36 mouse cellular contexts compared by ENCODE assay signal in the genomic region with DNA sequence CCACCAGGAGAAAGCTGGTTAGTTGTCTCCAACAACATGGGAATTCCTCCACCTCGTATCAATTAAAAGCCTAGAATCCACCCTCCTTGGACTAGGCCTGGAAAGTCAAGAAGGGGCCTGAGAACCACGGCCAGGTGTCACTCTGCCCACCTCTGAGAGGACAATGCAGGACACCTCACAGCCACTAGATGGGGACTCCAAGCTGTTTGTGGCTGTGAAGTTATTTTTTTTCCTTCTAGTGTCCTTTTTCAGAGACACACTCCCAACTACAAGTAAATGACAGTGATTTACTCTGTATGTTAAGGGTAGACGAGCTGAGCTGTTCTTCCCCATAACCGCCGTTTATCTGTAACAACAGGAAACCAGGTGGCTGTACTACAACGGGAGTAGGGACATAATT. TPM values are rescaled to one million over a fixed set of nuclear protein-coding genes. Genes with fewer than 3 reads are reported as not detected.
DNase-seq lines count a peak whose midpoint lies in the region; ATAC-seq and TF ChIP-seq lines count a peak whose summit lies in the region.
"Had no signal": no experiment of that assay in that cellular context is flagged by ENCODE, and none has a peak within 500 bp of the region (broad histone marks: within the 10 kb centered on the region; RNA-seq: fewer than 3 reads in every experiment).

No protein-coding gene starts in this region.

- H3K27me3 ChIP-seq in hindbrain, postnatal 0 days (ENCODE audit: insufficient read depth, low read length), result no peaks in the 10 kb centered on the region
- H3K27me3 ChIP-seq in hindbrain, embryonic 10.5 days (ENCODE audit: insufficient read depth, poor library complexity, severe bottlenecking), result no peaks in the 10 kb centered on the region
- no peaks in the 10 kb centered on the region for H3K27me3 ChIP-seq in ES-Bruce4 (ENCODE audit: control insufficient read depth, insufficient read depth, low read length, poor library complexity, severe bottlenecking)
- H3K27me3 ChIP-seq: embryonic facial prominence, embryonic 12.5 days; forebrain, embryonic 13.5 days; heart, embryonic 12.5 days; hindbrain, embryonic 13.5 days; limb, embryonic 13.5 days; liver, embryonic 15.5 days; neural tube, embryonic 13.5 days; Patski; stomach, embryonic 15.5 days had no signal

- no peak overlapping the region for H3K4me3 ChIP-seq in hindbrain, postnatal 0 days (ENCODE audit: low read length)
- H3K4me3 ChIP-seq in hindbrain, embryonic 10.5 days, result no peak overlapping the region
- no peak overlapping the region for H3K4me3 ChIP-seq in lung, adult 2 months (replicated peaks; ENCODE audit: extremely low read depth, low read depth, low read length)
- no peak overlapping the region for H3K4me3 ChIP-seq in ES-Bruce4 (ENCODE audit: low read depth, low read length)
- H3K4me3 ChIP-seq: embryonic facial prominence, embryonic 12.5 days; forebrain, embryonic 13.5 days; heart, embryonic 12.5 days; hindbrain, embryonic 13.5 days; limb, embryonic 13.5 days; liver, embryonic 15.5 days; myocyte; neural tube, embryonic 13.5 days; stomach, embryonic 15.5 days had no signal

- ATAC-seq in hindbrain, postnatal 0 days, result no peak
- ATAC-seq: forebrain, embryonic 13.5 days; inflammation-experienced regulatory T-cells, adult 6 months; Patski had no signal

- TF ChIP-seq EP300 in ES-Bruce4 (IDR thresholded peaks at IDR 0.05; ENCODE audit: insufficient read depth, low read depth, low read length), result no peak

- no peak overlapping the region for H3K4me2 ChIP-seq in hindbrain, postnatal 0 days (ENCODE audit: low read depth, low read length)
- H3K4me2 ChIP-seq: embryonic facial prominence, embryonic 12.5 days; forebrain, embryonic 13.5 days; heart, embryonic 12.5 days; hindbrain, embryonic 13.5 days; limb, embryonic 13.5 days; liver, embryonic 15.5 days; neural tube, embryonic 13.5 days; stomach, embryonic 15.5 days had no signal

- DNase-seq in hindbrain, postnatal 0 days (ENCODE audit: low spot score), result no peak
- DNase-seq in hindbrain, embryonic 10.5 days (ENCODE audit: low spot score), result no peak
- DNase-seq in lung, adult 2 months, result no peak
- DNase-seq in lung, postnatal 10 days, result no peak
- peak; percentile 36 for DNase-seq in ZHBTc4 (ENCODE audit: low read depth, low spot score)
- DNase-seq in cerebellum, adult 8-10 months, result no peak
- DNase-seq: adrenal gland, adult 8-10 months; B cell, adult 2 months; cerebellum, adult 18-20 months; cerebellum, postnatal 25 days; gastrocnemius, postnatal 10 days; kidney, adult 8-10 months; kidney, postnatal 36 days; layer of hippocampus, adult 9-11 months; lung, postnatal 36 days; midbrain, embryonic 14.5 days; right cerebral cortex, postnatal 4 days; thymus, adult 18-20 months; thymus, postnatal 4 days had no signal

- no peaks in the 10 kb centered on the region for H3K9me3 ChIP-seq in hindbrain, postnatal 0 days (ENCODE audit: low read length)
- no peaks in the 10 kb centered on the region for H3K9me3 ChIP-seq in hindbrain, embryonic 10.5 days
- H3K9me3 ChIP-seq in ES-Bruce4 (replicated peaks; ENCODE audit: control insufficient read depth, insufficient read depth, low read length, poor library complexity, severe bottlenecking), result no peaks in the 10 kb centered on the region
- H3K9me3 ChIP-seq: embryonic facial prominence, embryonic 12.5 days; forebrain, embryonic 13.5 days; heart, embryonic 12.5 days; hindbrain, embryonic 13.5 days; limb, embryonic 13.5 days; liver, embryonic 15.5 days; neural tube, embryonic 13.5 days; stomach, embryonic 15.5 days had no signal

- peak; percentile 52 for TF ChIP-seq CTCF in hindbrain, postnatal 0 days (IDR thresholded peaks at IDR 0.05; ENCODE audit: low read depth)
- TF ChIP-seq CTCF in lung, adult 2 months (IDR thresholded peaks at IDR 0.05; ENCODE audit: insufficient read depth, low read length), result 0 out of 2 replicates have a peak, but pooled peaks have one; percentile 12
- TF ChIP-seq CTCF in ES-Bruce4 (IDR thresholded peaks at IDR 0.05; ENCODE audit: low read depth, low read length), result peak; percentile 39

- 84% methylated on average over 6 of the region's 6 CpGs for WGBS in hindbrain, postnatal 0 days
- 90% methylated on average over 6 of the region's 6 CpGs for WGBS in hindbrain, embryonic 10.5 days
- 66% methylated on average over 6 of the region's 6 CpGs for WGBS in lung, adult 2 months

- H3K27ac ChIP-seq in hindbrain, postnatal 0 days, result no peak overlapping the region
- no peak overlapping the region for H3K27ac ChIP-seq in hindbrain, embryonic 10.5 days
- H3K27ac ChIP-seq in ES-Bruce4 (ENCODE audit: insufficient read depth, low read length), result no peak overlapping the region
- H3K27ac ChIP-seq: embryonic facial prominence, embryonic 12.5 days; forebrain, embryonic 13.5 days; hindbrain, embryonic 13.5 days; limb, embryonic 13.5 days; liver, embryonic 15.5 days; neural tube, embryonic 13.5 days; stomach, embryonic 15.5 days had no signal

- H3K36me3 ChIP-seq in hindbrain, postnatal 0 days (ENCODE audit: insufficient read depth, low read length), result no peaks in the 10 kb centered on the region
- H3K36me3 ChIP-seq in hindbrain, embryonic 10.5 days, result peaks cover 99% of the 10 kb centered on the region
- H3K36me3 ChIP-seq in ES-Bruce4 (ENCODE audit: control insufficient read depth, insufficient read depth, low read length, poor library complexity, severe bottlenecking), result peaks cover 91% of the 10 kb centered on the region

- H3K9ac ChIP-seq in hindbrain, postnatal 0 days (replicated peaks; ENCODE audit: low read length), result no peak overlapping the region
- no peak overlapping the region for H3K9ac ChIP-seq in ES-Bruce4 (ENCODE audit: low read depth, poor library complexity, severe bottlenecking)
- H3K9ac ChIP-seq: embryonic facial prominence, embryonic 12.5 days; forebrain, embryonic 13.5 days; heart, embryonic 12.5 days; hindbrain, embryonic 13.5 days; limb, embryonic 13.5 days; liver, embryonic 15.5 days; neural tube, embryonic 13.5 days; stomach, embryonic 15.5 days had no signal

- TF ChIP-seq POLR2A in lung, adult 2 months (IDR thresholded peaks at IDR 0.05; ENCODE audit: borderline replicate concordance, extremely low read depth, low read depth, low read length), result no peak
- TF ChIP-seq POLR2A in ES-Bruce4 (IDR thresholded peaks at IDR 0.05; ENCODE audit: insufficient read depth, low read length), result no peak

- H3K4me1 ChIP-seq in hindbrain, postnatal 0 days (ENCODE audit: insufficient read depth, low read length), result no peaks in the 10 kb centered on the region
- no peaks in the 10 kb centered on the region for H3K4me1 ChIP-seq in hindbrain, embryonic 10.5 days (replicated peaks)
- no peaks in the 10 kb centered on the region for H3K4me1 ChIP-seq in lung, adult 2 months (ENCODE audit: control insufficient read depth, insufficient read depth, low read length)
- H3K4me1 ChIP-seq in ES-Bruce4 (ENCODE audit: control insufficient read depth, insufficient read depth, low read length), result no peaks in the 10 kb centered on the region
- H3K4me1 ChIP-seq: embryonic facial prominence, embryonic 12.5 days; forebrain, embryonic 13.5 days; heart, embryonic 12.5 days; hindbrain, embryonic 13.5 days; limb, embryonic 13.5 days; liver, embryonic 15.5 days; neural tube, embryonic 13.5 days; stomach, embryonic 15.5 days had no signal

RNA-seq across cellular contexts. Expression of a gene that starts 32.6 kb away (rescaled TPM):
- 4.1 and 5.3 TPM in 2 replicates for total RNA-seq in hindbrain, postnatal 0 days (2014; rRNA removed)
- 2.8 and 3.5 TPM in 2 replicates for polyA plus RNA-seq in hindbrain, postnatal 0 days (2015; fragmentation: Nextera tagmentation; extraction: Ambion mirVana)
- polyA plus RNA-seq in hindbrain, embryonic 10.5 days (2016; fragmentation: Nextera tagmentation; extraction: Ambion mirVana), result 167 and 186 TPM in 2 replicates
- 1.4 and 1.6 TPM in 2 replicates for polyA plus RNA-seq in lung, adult 2 months (2012; rRNA removed)
- polyA plus RNA-seq in ES-Bruce4 (2011; ENCODE audit: insufficient read depth, insufficient read length, low read depth, missing spikeins), result 379 and 392 TPM in 2 replicates
- polyA plus RNA-seq: inflammation-experienced regulatory T-cells, adult 6 months had no signal

RNA-seq across cellular contexts. Expression of a gene that starts 51.2 kb away (rescaled TPM):
- not detected in 2 replicates for total RNA-seq in hindbrain, postnatal 0 days (2014; rRNA removed)
- polyA plus RNA-seq in hindbrain, postnatal 0 days (2015; fragmentation: Nextera tagmentation; extraction: Ambion mirVana), result not detected in 2 replicates
- polyA plus RNA-seq in hindbrain, embryonic 10.5 days (2016; fragmentation: Nextera tagmentation; extraction: Ambion mirVana), result not detected in 2 replicates
- not detected in 2 replicates for polyA plus RNA-seq in lung, adult 2 months (2012; rRNA removed)
- polyA plus RNA-seq in ES-Bruce4 (2011; ENCODE audit: insufficient read depth, insufficient read length, low read depth, missing spikeins), result not detected in 2 replicates
- total RNA-seq: adrenal gland, adult 8-10 months; gastrocnemius, postnatal 10 days; granulocyte monocyte progenitor cell, adult 5-6 weeks; heart, postnatal 25 days; left cerebral cortex, adult 18-20 months; left cerebral cortex, postnatal 25 days; megakaryocyte-erythroid progenitor cell, adult 5-6 weeks had no signal
- polyA plus RNA-seq: embryonic facial prominence, embryonic 12.5 days; forebrain, embryonic 13.5 days; heart, embryonic 12.5 days; hindbrain, embryonic 13.5 days; inflammation-experienced regulatory T-cells, adult 6 months; limb, embryonic 13.5 days; liver, embryonic 15.5 days; midbrain, embryonic 14.5 days; myocyte; neural tube, embryonic 13.5 days; Patski had no signal

RNA-seq across cellular contexts. Expression of a gene that starts 58.5 kb away (rescaled TPM):
- not detected in 2 replicates for total RNA-seq in hindbrain, postnatal 0 days (2014; rRNA removed)
- not detected in 2 replicates for polyA plus RNA-seq in hindbrain, postnatal 0 days (2015; fragmentation: Nextera tagmentation; extraction: Ambion mirVana)
- polyA plus RNA-seq in hindbrain, embryonic 10.5 days (2016; fragmentation: Nextera tagmentation; extraction: Ambion mirVana), result 0.14 and 0.39 TPM in 2 replicates
- 0.42 TPM in 1 of 2 replicates, not detected in the other for polyA plus RNA-seq in lung, adult 2 months (2012; rRNA removed)
- polyA plus RNA-seq in ES-Bruce4 (2011; ENCODE audit: insufficient read depth, insufficient read length, low read depth, missing spikeins), result 3.1 and 4.5 TPM in 2 replicates
- total RNA-seq: adrenal gland, adult 8-10 months; gastrocnemius, postnatal 10 days; granulocyte monocyte progenitor cell, adult 5-6 weeks; heart, postnatal 25 days; left cerebral cortex, adult 18-20 months; left cerebral cortex, postnatal 25 days; megakaryocyte-erythroid progenitor cell, adult 5-6 weeks had no signal
- polyA plus RNA-seq: embryonic facial prominence, embryonic 12.5 days; forebrain, embryonic 13.5 days; hindbrain, embryonic 13.5 days; midbrain, embryonic 14.5 days; neural tube, embryonic 13.5 days had no signal

Comparison
In these comparisons a context has a peak if more than half of its experiments do, and no peak if none do; other contexts are left out.
1. RNA of a gene that starts 32.6 kb away (polyA plus RNA-seq): 379 to 392 TPM in ES-Bruce4 and 167 to 186 TPM in hindbrain, embryonic 10.5 days; 2.8 to 3.5 TPM in hindbrain, postnatal 0 days and 1.4 to 1.6 TPM in lung, adult 2 months; every median in the first group is over 10 times any median in the second.
2. Peak in every context shown above with its lines, with median percentiles within 50 percentile points of each other: CTCF ChIP-seq.